Mouse (Mus musculus): ENCODE data around the gene Hspa8.

Hspa8 gene

GRCm38 (mm10) chr9:40807289-40807920, 6.6 kb downstream of the Hspa8 start:
- in situ Hi-C loops (cut with MboI; ENCODE audit: low sequenced_read_pairs), result loop anchor here (25.0 kb wide), 1 partner anchor 380 kb away; no protein-coding TSS in a partner anchor

GRCm38 (mm10) chr9:40808061-40808906, 7.5 kb downstream of the Hspa8 start:
- in situ Hi-C loops (cut with MboI; ENCODE audit: low sequenced_read_pairs), result loop anchor here (25.0 kb wide), 1 partner anchor 379 kb away; no protein-coding TSS in a partner anchor

- in situ Hi-C loops (cut with MboI; ENCODE audit: low sequenced_read_pairs), result loop anchor here (25.0 kb wide), 1 partner anchor 378 kb away; no protein-coding TSS in a partner anchor
These were observed 8.1 kb downstream of the Hspa8 start for GRCm38 (mm10) chr9:40808907-40809280.

- in situ Hi-C loops (cut with MboI; ENCODE audit: low sequenced_read_pairs), result loop anchor here (25.0 kb wide), 1 partner anchor 375 kb away; no protein-coding TSS in a partner anchor
These were observed 11.1 kb downstream of the Hspa8 start for GRCm38 (mm10) chr9:40811860-40812259.

- in situ Hi-C loops (cut with MboI; ENCODE audit: low sequenced_read_pairs), result loop anchor here (25.0 kb wide), 1 partner anchor 373 kb away; no protein-coding TSS in a partner anchor
These were observed 13.3 kb downstream of the Hspa8 start for GRCm38 (mm10) chr9:40814060-40814459.

- in situ Hi-C loops (cut with MboI; ENCODE audit: low sequenced_read_pairs), result loop anchor here (25.0 kb wide), 1 partner anchor 370 kb away; no protein-coding TSS in a partner anchor
These were observed 16.7 kb downstream of the Hspa8 start for GRCm38 (mm10) chr9:40817325-40818028.

- in situ Hi-C loops (cut with MboI; ENCODE audit: low sequenced_read_pairs), result no loop called here
These were observed 24.8 kb downstream of the Hspa8 start for GRCm38 (mm10) chr9:40825601-40826000.

GRCm38 (mm10) chr9:40827366-40827765, 26.6 kb downstream of the Hspa8 start:
- in situ Hi-C loops (cut with MboI; ENCODE audit: low sequenced_read_pairs), result no loop called here

GRCm38 (mm10) chr9:40834569-40834968, 33.8 kb downstream of the Hspa8 start:
- in situ Hi-C loops (cut with MboI; ENCODE audit: low sequenced_read_pairs), result no loop called here

GRCm38 (mm10) chr9:40836681-40837080, 35.9 kb downstream of the Hspa8 start:
- in situ Hi-C loops (cut with MboI; ENCODE audit: low sequenced_read_pairs), result no loop called here

GRCm38 (mm10) chr9:40839662-40840061, 38.9 kb downstream of the Hspa8 start:
- in situ Hi-C loops (cut with MboI; ENCODE audit: low sequenced_read_pairs), result no loop called here

GRCm38 (mm10) chr9:40851515-40851914, 50.7 kb downstream of the Hspa8 start:
- in situ Hi-C loops (cut with MboI; ENCODE audit: low sequenced_read_pairs), result no loop called here

- in situ Hi-C loops (cut with MboI; ENCODE audit: low sequenced_read_pairs), result no loop called here
These were observed 57.8 kb downstream of the Hspa8 start for GRCm38 (mm10) chr9:40858461-40859160.

GRCm38 (mm10) chr9:40859196-40859595, 58.4 kb downstream of the Hspa8 start:
- in situ Hi-C loops (cut with MboI; ENCODE audit: low sequenced_read_pairs), result no loop called here
